Mouse (Mus musculus): ENCODE measurements around the gene Tekt5. TPM values are rescaled to one million over a fixed set of nuclear protein-coding genes. Genes with fewer than 3 reads are reported as not detected.

The Tekt5 gene
- polyA plus RNA-seq, 1 experiment from 2014 or later = 0.15 TPM

- Histone ChIP-seq H3K27ac (ENCODE audit: low read depth, low read length) (no peak overlapping the region), H3K4me2 (replicated peaks; ENCODE audit: low read depth, low read length) (no peak overlapping the region), H3K27me3 (ENCODE audit: control insufficient read depth, insufficient read depth, low read length) (no peaks in the 10 kb centered on the region), H3K9ac (ENCODE audit: low read depth, low read length) (no peak overlapping the region), H3K4me3 (ENCODE audit: low read depth, low read length) (no peak overlapping the region), H3K36me3 (ENCODE audit: control insufficient read depth, insufficient read depth, low read length) (peaks cover 13% of the 10 kb centered on the region; the same call in 1 of the 2 replicates), H3K9me3 (ENCODE audit: control insufficient read depth, low read length) (no peaks in the 10 kb centered on the region), H3K4me1 (replicated peaks; ENCODE audit: control insufficient read depth, insufficient read depth, low read length) (no peaks in the 10 kb centered on the region)
- 91% methylated on average over 9 of the region's 9 CpGs for WGBS
- DNase-seq (ENCODE audit: low spot score) (no peak), ATAC-seq (ENCODE audit: low FRiP score) (no peak)
Observed at GRCm38 (mm10) chr16:10420447-10421054, 25.3 kb upstream of the Tekt5 start.

- H3K9ac ChIP-seq (ENCODE audit: low read depth, low read length) = no peak overlapping the region
- no peaks in the 10 kb centered on the region for H3K27me3 ChIP-seq (ENCODE audit: control insufficient read depth, insufficient read depth, low read length)
- H3K4me1 ChIP-seq (replicated peaks; ENCODE audit: control insufficient read depth, insufficient read depth, low read length) = no peaks in the 10 kb centered on the region
- ATAC-seq (ENCODE audit: low FRiP score) (no peak), DNase-seq (ENCODE audit: low spot score) (no peak)
- H3K36me3 ChIP-seq (ENCODE audit: control insufficient read depth, insufficient read depth, low read length) = peaks cover 17% of the 10 kb centered on the region; the same call in 1 of the 2 replicates
- no peaks in the 10 kb centered on the region for H3K9me3 ChIP-seq (ENCODE audit: control insufficient read depth, low read length)
- H3K27ac ChIP-seq (ENCODE audit: low read depth, low read length) = no peak overlapping the region
- H3K4me3 ChIP-seq (ENCODE audit: low read depth, low read length) = no peak overlapping the region
- H3K4me2 ChIP-seq (replicated peaks; ENCODE audit: low read depth, low read length) = no peak overlapping the region
- WGBS = over 99% methylated on average over 9 of the region's 9 CpGs
Observed at GRCm38 (mm10) chr16:10417723-10418259, 22.5 kb upstream of the Tekt5 start.

- no peak overlapping the region for H3K4me2 ChIP-seq (replicated peaks; ENCODE audit: low read depth, low read length)
- H3K4me1 ChIP-seq (replicated peaks; ENCODE audit: control insufficient read depth, insufficient read depth, low read length) = no peaks in the 10 kb centered on the region
Observed at GRCm38 (mm10) chr16:10416866-10417265, 21.6 kb upstream of the Tekt5 start.

GRCm38 (mm10) chr16:10415976-10416375 is 20.7 kb upstream of the Tekt5 start:
- Histone ChIP-seq H3K36me3 (ENCODE audit: control insufficient read depth, insufficient read depth, low read length) (peaks cover 13% of the 10 kb centered on the region; the same call in 1 of the 2 replicates), H3K27me3 (ENCODE audit: control insufficient read depth, insufficient read depth, low read length) (no peaks in the 10 kb centered on the region), H3K4me3 (ENCODE audit: low read depth, low read length) (no peak overlapping the region), H3K4me1 (replicated peaks; ENCODE audit: control insufficient read depth, insufficient read depth, low read length) (no peaks in the 10 kb centered on the region), H3K27ac (ENCODE audit: low read depth, low read length) (no peak overlapping the region), H3K9me3 (ENCODE audit: control insufficient read depth, low read length) (no peaks in the 10 kb centered on the region), H3K4me2 (replicated peaks; ENCODE audit: low read depth, low read length) (no peak overlapping the region), H3K9ac (ENCODE audit: low read depth, low read length) (no peak overlapping the region)
- DNase-seq (ENCODE audit: low spot score) (no peak), ATAC-seq (ENCODE audit: low FRiP score) (no peak)
- WGBS = 77% methylated on average over 6 of the region's 6 CpGs

More at GRCm38 (mm10) chr16:10416866-10417265, 21.6 kb upstream of the Tekt5 start:
- Histone ChIP-seq H3K9ac (ENCODE audit: low read depth, low read length) (no peak overlapping the region), H3K4me3 (ENCODE audit: low read depth, low read length) (no peak overlapping the region), H3K36me3 (ENCODE audit: control insufficient read depth, insufficient read depth, low read length) (peaks cover 17% of the 10 kb centered on the region; the same call in 1 of the 2 replicates), H3K9me3 (ENCODE audit: control insufficient read depth, low read length) (no peaks in the 10 kb centered on the region), H3K27me3 (ENCODE audit: control insufficient read depth, insufficient read depth, low read length) (no peaks in the 10 kb centered on the region), H3K27ac (ENCODE audit: low read depth, low read length) (no peak overlapping the region)
- WGBS = 93% methylated on average over 4 of the region's 4 CpGs
- DNase-seq (ENCODE audit: low spot score) (peak; percentile 15), ATAC-seq (ENCODE audit: low FRiP score) (no peak)

DNA sequence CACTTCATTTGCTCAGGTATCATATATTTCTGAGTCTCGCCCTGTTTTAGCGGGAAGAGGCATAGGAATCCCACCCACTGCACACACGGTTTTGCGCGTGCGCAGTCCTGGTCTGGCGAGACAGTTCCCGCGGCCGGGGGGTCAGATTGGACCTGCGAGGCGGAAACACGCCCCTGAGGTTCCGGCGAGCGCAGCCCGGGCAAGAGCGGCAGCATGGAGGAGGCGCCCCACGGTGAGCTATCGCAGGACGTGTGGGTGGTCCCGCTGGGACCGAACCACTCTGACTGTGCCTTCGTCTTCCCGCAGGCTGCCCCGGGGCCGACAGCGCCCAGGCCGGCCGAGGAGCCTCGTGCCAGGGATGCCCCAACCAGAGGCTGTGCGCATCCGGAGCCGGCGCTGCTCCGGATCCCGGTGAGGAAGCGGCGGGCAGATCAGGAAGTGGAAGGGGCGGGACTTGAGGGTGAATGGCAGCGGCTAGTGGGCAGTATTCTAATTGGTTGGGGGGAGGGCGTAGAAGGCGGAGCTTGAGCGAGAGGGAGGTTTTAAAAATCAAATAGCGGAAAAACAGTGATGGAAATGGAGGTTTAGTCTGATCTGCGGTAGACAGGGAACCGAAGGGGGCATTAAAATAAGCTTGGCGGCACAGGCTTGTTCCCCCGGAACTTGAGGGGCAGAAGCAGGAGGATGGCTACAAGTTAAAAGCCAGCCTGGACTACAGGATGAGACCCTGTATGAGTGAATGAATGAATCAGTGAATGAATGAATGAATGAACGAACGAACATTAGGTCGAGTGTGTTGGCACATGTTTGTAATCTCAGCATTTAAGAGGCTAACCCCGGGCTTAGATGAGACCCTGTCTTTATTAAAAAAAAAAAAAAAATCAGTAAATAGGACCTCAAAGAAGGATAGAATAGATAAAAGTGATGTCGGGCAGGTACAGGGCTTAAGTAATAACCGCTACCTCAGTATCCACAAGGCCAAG is 16.8 kb upstream of the Tekt5 start, which contains the start of gene Nubp1:
Gene Nubp1 (plus strand): TSS at position 185 of the 983 bp plus-strand sequence.
- Histone ChIP-seq H3K4me3 (ENCODE audit: low read depth, low read length) (peak within 1 kb of the TSS; percentile 65), H3K27me3 (ENCODE audit: control insufficient read depth, insufficient read depth, low read length) (no peaks in the 10 kb centered on the region), H3K27ac (ENCODE audit: low read depth, low read length) (peak within 1 kb of the TSS; percentile 89), H3K36me3 (ENCODE audit: control insufficient read depth, insufficient read depth, low read length) (peaks cover 11% of the 10 kb centered on the region; the same call in 1 of the 2 replicates), H3K9me3 (ENCODE audit: control insufficient read depth, low read length) (no peaks in the 10 kb centered on the region), H3K4me2 (replicated peaks; ENCODE audit: low read depth, low read length) (peak within 1 kb of the TSS; percentile 58), H3K9ac (ENCODE audit: low read depth, low read length) (peak within 1 kb of the TSS; percentile 83), H3K4me1 (replicated peaks; ENCODE audit: control insufficient read depth, insufficient read depth, low read length) (no peaks in the 10 kb centered on the region)
- DNase-seq (ENCODE audit: low spot score) = peak; percentile 97
- 3% methylated on average over 56 of the region's 56 CpGs for WGBS
- peak; percentile 97 for ATAC-seq (ENCODE audit: low FRiP score)

DNA sequence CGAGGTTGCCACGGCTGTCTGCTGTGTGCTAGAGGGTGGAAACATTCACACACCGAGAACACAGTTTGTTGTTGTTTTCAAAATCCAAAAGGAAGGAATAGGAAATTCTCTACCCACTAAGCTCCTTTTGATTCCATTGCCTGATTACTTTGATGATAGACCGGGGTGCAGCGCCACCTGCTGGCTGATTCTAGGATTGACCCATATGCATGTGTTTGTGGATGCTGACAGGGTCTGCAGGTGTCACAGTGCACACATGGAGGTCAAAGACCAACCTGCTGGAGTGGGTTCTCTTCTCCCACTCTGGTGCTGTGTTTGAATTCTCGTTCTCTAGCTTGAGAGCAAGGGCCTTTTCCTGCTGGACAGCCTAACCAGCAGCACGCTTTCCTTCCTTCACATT is 3.9 kb upstream of the Tekt5 start:
- Histone ChIP-seq H3K9ac (ENCODE audit: low read depth, low read length) (no peak overlapping the region), H3K27ac (ENCODE audit: low read depth, low read length) (no peak overlapping the region), H3K36me3 (ENCODE audit: control insufficient read depth, insufficient read depth, low read length) (no peaks in the 10 kb centered on the region), H3K27me3 (ENCODE audit: control insufficient read depth, insufficient read depth, low read length) (no peaks in the 10 kb centered on the region), H3K4me2 (replicated peaks; ENCODE audit: low read depth, low read length) (no peak overlapping the region), H3K9me3 (ENCODE audit: control insufficient read depth, low read length) (no peaks in the 10 kb centered on the region), H3K4me3 (ENCODE audit: low read depth, low read length) (no peak overlapping the region), H3K4me1 (replicated peaks; ENCODE audit: control insufficient read depth, insufficient read depth, low read length) (no peaks in the 10 kb centered on the region)
- 36% methylated on average over 7 of the region's 7 CpGs for WGBS
- ATAC-seq (ENCODE audit: low FRiP score) (no peak), DNase-seq (ENCODE audit: low spot score) (peak; percentile 89)

DNA sequence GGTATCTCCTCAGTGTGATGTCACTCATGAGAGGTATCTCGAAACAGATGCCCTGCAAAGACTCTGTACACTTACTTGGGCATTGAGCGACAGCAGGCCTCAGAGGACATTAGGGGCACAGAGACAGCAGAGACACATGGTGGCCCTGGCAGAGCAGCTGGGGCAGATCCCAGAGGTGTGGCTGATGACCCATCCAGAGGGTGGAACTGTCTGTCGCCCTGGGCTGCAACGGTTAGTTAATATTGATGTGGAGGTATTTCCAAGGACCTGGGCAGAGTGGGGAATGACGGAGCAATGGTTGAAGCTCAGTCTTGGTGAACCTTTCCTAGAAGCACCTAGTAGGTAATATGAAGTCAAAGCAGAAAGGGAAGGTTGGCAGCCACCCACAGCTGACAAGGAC is 3.5 kb upstream of the Tekt5 start:
- Histone ChIP-seq H3K9ac (ENCODE audit: low read depth, low read length) (no peak overlapping the region), H3K36me3 (ENCODE audit: control insufficient read depth, insufficient read depth, low read length) (no peaks in the 10 kb centered on the region), H3K27me3 (ENCODE audit: control insufficient read depth, insufficient read depth, low read length) (no peaks in the 10 kb centered on the region), H3K27ac (ENCODE audit: low read depth, low read length) (no peak overlapping the region), H3K9me3 (ENCODE audit: control insufficient read depth, low read length) (no peaks in the 10 kb centered on the region), H3K4me2 (replicated peaks; ENCODE audit: low read depth, low read length) (no peak overlapping the region), H3K4me1 (replicated peaks; ENCODE audit: control insufficient read depth, insufficient read depth, low read length) (no peaks in the 10 kb centered on the region), H3K4me3 (ENCODE audit: low read depth, low read length) (no peak overlapping the region)
- 71% methylated on average over 5 of the region's 5 CpGs for WGBS
- DNase-seq (ENCODE audit: low spot score) = no peak
- no peak for ATAC-seq (ENCODE audit: low FRiP score)

GRCm38 (mm10) chr16:10392587-10392986 is 2.7 kb downstream of the Tekt5 start:
- Histone ChIP-seq H3K9ac (ENCODE audit: low read depth, low read length) (no peak overlapping the region), H3K36me3 (ENCODE audit: control insufficient read depth, insufficient read depth, low read length) (no peaks in the 10 kb centered on the region), H3K9me3 (ENCODE audit: control insufficient read depth, low read length) (no peaks in the 10 kb centered on the region), H3K27ac (ENCODE audit: low read depth, low read length) (no peak overlapping the region), H3K4me3 (ENCODE audit: low read depth, low read length) (no peak overlapping the region), H3K27me3 (ENCODE audit: control insufficient read depth, insufficient read depth, low read length) (no peaks in the 10 kb centered on the region), H3K4me2 (replicated peaks; ENCODE audit: low read depth, low read length) (no peak overlapping the region), H3K4me1 (replicated peaks; ENCODE audit: control insufficient read depth, insufficient read depth, low read length) (no peaks in the 10 kb centered on the region)
- WGBS = 92% methylated on average over 9 of the region's 9 CpGs
- ATAC-seq (ENCODE audit: low FRiP score) (no peak), DNase-seq (ENCODE audit: low spot score) (no peak)

Measured in hindbrain, embryonic 11.5 days (tissue).